In genomic region chr3:86551011-86551728, GRCm38 (mm10) we compare ENCODE assay signal across 11 mouse cellular contexts. TPM values are rescaled to one million over a fixed set of nuclear protein-coding genes. Genes with fewer than 3 reads are reported as not detected.
DNase-seq lines count a peak whose midpoint lies in the region; ATAC-seq and TF ChIP-seq lines count a peak whose summit lies in the region.
"Had no signal": no experiment of that assay in that cellular context is flagged by ENCODE, and none has a peak within 500 bp of the region (broad histone marks: within the 10 kb centered on the region; RNA-seq: fewer than 3 reads in every experiment).

No protein-coding gene starts in this region.

- no peak for TF ChIP-seq CTCF in kidney, postnatal 0 days (IDR thresholded peaks at IDR 0.05; ENCODE audit: low read depth)
- TF ChIP-seq CTCF in small intestine, adult 2 months (IDR thresholded peaks at IDR 0.05; ENCODE audit: extremely low read depth, insufficient read length, insufficient replicate concordance, low read depth, low read length), result no peak

- no peaks in the 10 kb centered on the region for H3K36me3 ChIP-seq in kidney, postnatal 0 days (ENCODE audit: insufficient read depth, low read length)
- H3K36me3 ChIP-seq in kidney, embryonic 14.5 days (ENCODE audit: control insufficient read depth, insufficient read depth, low read length), result no peaks in the 10 kb centered on the region
- H3K36me3 ChIP-seq in hindbrain, embryonic 10.5 days, result no peaks in the 10 kb centered on the region
- H3K36me3 ChIP-seq in limb, embryonic 15.5 days, result no peaks in the 10 kb centered on the region
- peaks cover 3% of the 10 kb centered on the region; the same call in 1 of the 2 replicates for H3K36me3 ChIP-seq in small intestine, adult 2 months (ENCODE audit: control insufficient read depth, insufficient read depth, low read length)
- H3K36me3 ChIP-seq: kidney, embryonic 15.5 days had no signal

- H3K27me3 ChIP-seq in kidney, postnatal 0 days (ENCODE audit: insufficient read depth, low read length), result peaks cover 50% of the 10 kb centered on the region
- peaks cover 48% of the 10 kb centered on the region for H3K27me3 ChIP-seq in kidney, embryonic 14.5 days (ENCODE audit: control insufficient read depth, insufficient read depth, low read length)
- H3K27me3 ChIP-seq in hindbrain, embryonic 10.5 days (ENCODE audit: insufficient read depth, poor library complexity, severe bottlenecking), result peaks cover 79% of the 10 kb centered on the region
- H3K27me3 ChIP-seq in limb, embryonic 15.5 days, result 0 out of 2 replicates have a peak, but pooled peaks cover 14% of the 10 kb centered on the region
- no peaks in the 10 kb centered on the region for H3K27me3 ChIP-seq in small intestine, adult 2 months (ENCODE audit: control insufficient read depth, insufficient read depth, low read length)

- peak; percentile 14 for DNase-seq in kidney, postnatal 0 days (ENCODE audit: low spot score)
- peak; percentile 14 for DNase-seq in hindbrain, embryonic 10.5 days (ENCODE audit: low spot score)
- DNase-seq in right cerebral cortex, postnatal 4 days, result no peak
- DNase-seq in cerebellum, adult 11 months, result no peak
- DNase-seq in right cerebral cortex, adult 18-20 months, result no peak
- DNase-seq: cerebellum, adult 9-10 months; thymus, adult 2 months had no signal

- no peak overlapping the region for H3K4me3 ChIP-seq in kidney, postnatal 0 days (replicated peaks; ENCODE audit: low read depth, low read length)
- no peak overlapping the region for H3K4me3 ChIP-seq in kidney, embryonic 14.5 days (ENCODE audit: low read length)
- H3K4me3 ChIP-seq in hindbrain, embryonic 10.5 days, result peak overlapping the region; percentile 41; the same call in 1 of the 2 replicates
- no peak overlapping the region for H3K4me3 ChIP-seq in limb, embryonic 15.5 days
- no peak overlapping the region for H3K4me3 ChIP-seq in small intestine, adult 2 months (ENCODE audit: low read depth, low read length)
- H3K4me3 ChIP-seq: kidney, embryonic 15.5 days had no signal

- no peak overlapping the region for H3K4me2 ChIP-seq in kidney, postnatal 0 days (ENCODE audit: low read length)
- no peak overlapping the region for H3K4me2 ChIP-seq in kidney, embryonic 14.5 days (replicated peaks; ENCODE audit: low read depth, low read length)
- peak overlapping the region; percentile 40 for H3K4me2 ChIP-seq in limb, embryonic 15.5 days

- no peak overlapping the region for H3K9ac ChIP-seq in kidney, postnatal 0 days (ENCODE audit: low read depth, low read length)
- no peak overlapping the region for H3K9ac ChIP-seq in kidney, embryonic 14.5 days (ENCODE audit: low read depth, low read length)
- H3K9ac ChIP-seq in limb, embryonic 15.5 days, result no peak overlapping the region
- H3K9ac ChIP-seq: kidney, embryonic 15.5 days had no signal

- 20% methylated on average over 8 of the region's 8 CpGs for WGBS in kidney, postnatal 0 days
- WGBS in kidney, embryonic 14.5 days, result 16% methylated on average over 8 of the region's 8 CpGs
- 9% methylated on average over 8 of the region's 8 CpGs for WGBS in hindbrain, embryonic 10.5 days
- whole genome bisulfite sequencing in limb, embryonic 15.5 days, result 29% methylated on average over 8 of the region's 8 CpGs
- WGBS in small intestine, adult 2 months, result 76% methylated on average over 8 of the region's 8 CpGs

- H3K27ac ChIP-seq in kidney, postnatal 0 days, result no peak overlapping the region
- H3K27ac ChIP-seq in kidney, embryonic 14.5 days (ENCODE audit: low read depth, low read length), result no peak overlapping the region
- no peak overlapping the region for H3K27ac ChIP-seq in hindbrain, embryonic 10.5 days
- H3K27ac ChIP-seq in limb, embryonic 15.5 days, result peak overlapping the region; percentile 72; the same call in 1 of the 2 replicates
- peak overlapping the region; percentile 91 for H3K27ac ChIP-seq in small intestine, adult 2 months (ENCODE audit: insufficient read depth, low read depth, low read length)
- H3K27ac ChIP-seq: kidney, embryonic 15.5 days had no signal

- H3K9me3 ChIP-seq in kidney, postnatal 0 days (replicated peaks; ENCODE audit: low read length), result no peaks in the 10 kb centered on the region
- H3K9me3 ChIP-seq in kidney, embryonic 14.5 days (ENCODE audit: control insufficient read depth, low read length), result no peaks in the 10 kb centered on the region
- H3K9me3 ChIP-seq in hindbrain, embryonic 10.5 days, result no peaks in the 10 kb centered on the region
- H3K9me3 ChIP-seq in limb, embryonic 15.5 days, result no peaks in the 10 kb centered on the region
- H3K9me3 ChIP-seq: kidney, embryonic 15.5 days had no signal

- peaks cover 7% of the 10 kb centered on the region; the same call in 1 of the 2 replicates for H3K4me1 ChIP-seq in kidney, postnatal 0 days (replicated peaks; ENCODE audit: insufficient read depth, low read length)
- H3K4me1 ChIP-seq in kidney, embryonic 14.5 days (ENCODE audit: control insufficient read depth, insufficient read depth, low read length), result peaks cover 7% of the 10 kb centered on the region; the same call in 1 of the 2 replicates
- H3K4me1 ChIP-seq in hindbrain, embryonic 10.5 days (replicated peaks), result peaks cover 45% of the 10 kb centered on the region
- H3K4me1 ChIP-seq in limb, embryonic 15.5 days, result peaks cover 21% of the 10 kb centered on the region
- H3K4me1 ChIP-seq in small intestine, adult 2 months (ENCODE audit: control insufficient read depth, insufficient read depth, insufficient read length, low read length), result no peaks in the 10 kb centered on the region

- no peak for ATAC-seq in kidney, postnatal 0 days (replicated peaks; ENCODE audit: low FRiP score, low read depth)
- no peak for ATAC-seq in kidney, embryonic 14.5 days (ENCODE audit: low FRiP score, low TSS enrichment)
- ATAC-seq in limb, embryonic 15.5 days (ENCODE audit: insufficient number of reproducible peaks, low FRiP score, low TSS enrichment, low read depth), result no peak

- no peak for TF ChIP-seq POLR2A in small intestine, adult 2 months (IDR thresholded peaks at IDR 0.05; ENCODE audit: low read depth, low read length)

RNA-seq across cellular contexts. Expression of gene Mab21l2, which starts 2.7 kb away (rescaled TPM):
- 0.08 TPM in 2 replicates for polyA plus RNA-seq in kidney, postnatal 0 days (2015; fragmentation: Nextera tagmentation; extraction: Ambion mirVana)
- 0.30 and 0.34 TPM in 2 replicates for polyA plus RNA-seq in kidney, embryonic 14.5 days (2014; fragmentation: Nextera tagmentation; extraction: Ambion mirVana)
- polyA plus RNA-seq in hindbrain, embryonic 10.5 days (2016; fragmentation: Nextera tagmentation; extraction: Ambion mirVana), result 37.6 and 121 TPM in 2 replicates
- 16.6 and 22.9 TPM in 2 replicates for polyA plus RNA-seq in limb, embryonic 15.5 days (2015; fragmentation: Nextera tagmentation; extraction: Ambion mirVana)
- polyA plus RNA-seq in small intestine, adult 2 months (2012; rRNA removed), result 7.0 and 12.0 TPM in 2 replicates

Comparison
In these comparisons a context has a peak if more than half of its experiments do, and no peak if none do; other contexts are left out.
1. DNase-seq: peak in kidney, postnatal 0 days (single experiment) and hindbrain, embryonic 10.5 days (single experiment); none in right cerebral cortex, postnatal 4 days (single experiment), cerebellum, adult 11 months (single experiment) and right cerebral cortex, adult 18-20 months (single experiment).
2. H3K27ac ChIP-seq: peak in limb, embryonic 15.5 days (single experiment) and small intestine, adult 2 months (single experiment); none in kidney, postnatal 0 days (single experiment), kidney, embryonic 14.5 days (single experiment) and hindbrain, embryonic 10.5 days (single experiment).